Mouse (Mus musculus): Measurements from ENCODE around the gene Fam20b.
A peak's percentile ranks its signal among the peaks of the same experiment; 100 is the strongest.

Gene Fam20b

GRCm38 (mm10) chr1:156718950-156719805 is at the start of gene Fam20b:
Gene Fam20b (minus strand): TSS chr1:156719086.
- peak; percentile 93 for DNase-seq (ENCODE audit: low read depth, low spot score)

- DNase-seq (ENCODE audit: low read depth, low spot score), result no peak
Measured at GRCm38 (mm10) chr1:156765311-156765710, 46.4 kb upstream of the Fam20b start.

DNA sequence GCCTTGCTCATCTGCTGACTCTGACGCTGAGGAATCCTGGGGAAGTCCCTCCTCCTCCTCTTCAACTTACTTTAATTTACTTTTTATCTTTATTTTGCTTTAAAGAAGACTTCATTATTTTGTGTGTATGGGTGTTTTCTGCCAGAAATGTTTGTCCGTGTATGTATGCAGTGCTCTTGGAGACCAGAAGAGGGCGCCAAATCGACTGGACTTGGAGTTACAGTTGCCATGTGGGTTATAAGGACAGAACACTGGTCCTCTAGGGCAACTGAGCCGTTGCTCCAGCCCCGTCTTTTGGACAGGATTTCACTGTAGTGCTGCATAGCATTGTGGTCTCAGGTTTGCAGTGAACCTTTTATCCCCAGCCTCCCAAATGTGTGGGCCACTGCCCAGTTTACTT is 45.7 kb upstream of the Fam20b start:
- no peak for DNase-seq (ENCODE audit: low read depth, low spot score)

DNA sequence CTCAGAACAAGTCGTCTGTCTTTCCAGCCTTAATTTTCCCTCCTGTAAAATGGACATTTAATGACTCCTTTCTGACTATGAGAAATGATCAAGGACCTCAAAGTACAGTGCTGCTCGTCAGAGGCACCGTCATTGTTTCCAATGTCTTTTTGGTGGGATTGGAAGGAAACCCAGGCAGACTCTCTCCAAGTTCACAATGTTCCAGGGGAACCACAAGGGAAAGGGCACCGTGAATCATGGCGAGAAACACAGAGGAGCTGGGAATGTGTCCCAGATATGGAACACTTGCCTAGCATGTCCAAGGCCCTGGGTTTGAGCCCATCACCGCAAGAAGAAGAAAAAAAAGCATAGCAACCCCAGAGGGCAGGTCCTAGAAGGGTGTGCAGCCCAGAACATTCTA is 44.4 kb upstream of the Fam20b start:
- peak; percentile 74 for DNase-seq (ENCODE audit: low read depth, low spot score)

GRCm38 (mm10) chr1:156761430-156761801 is 42.5 kb upstream of the Fam20b start:
- DNase-seq (ENCODE audit: low read depth, low spot score), result no peak

- no peak for DNase-seq (ENCODE audit: low read depth, low spot score)
Measured at GRCm38 (mm10) chr1:156760549-156761429, 41.9 kb upstream of the Fam20b start.

GRCm38 (mm10) chr1:156758326-156758725 is 39.4 kb upstream of the Fam20b start:
- no peak for DNase-seq (ENCODE audit: low read depth, low spot score)

GRCm38 (mm10) chr1:156754608-156755413 is 35.9 kb upstream of the Fam20b start:
- peak; percentile 64 for DNase-seq (ENCODE audit: low read depth, low spot score)

DNA sequence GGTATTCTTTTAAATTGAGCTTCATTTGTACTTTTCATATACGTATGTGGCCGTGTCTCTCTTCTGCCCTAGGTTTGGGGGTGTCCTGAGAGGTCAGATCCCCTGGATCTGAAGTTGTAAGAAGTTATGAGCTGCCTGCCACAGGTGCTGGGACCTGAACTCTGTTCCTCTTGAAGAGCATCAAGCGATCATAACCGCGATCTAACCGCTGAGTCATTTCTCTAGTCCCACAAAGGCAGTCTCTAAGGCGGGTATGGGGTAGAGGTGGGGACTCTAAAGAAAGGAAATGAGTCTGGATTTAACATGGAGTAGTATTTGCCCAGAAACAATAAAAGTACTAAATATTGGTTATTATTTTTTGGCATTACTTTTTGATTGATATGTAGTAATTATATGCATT is 34.1 kb upstream of the Fam20b start:
- DNase-seq (ENCODE audit: low read depth, low spot score), result no peak

DNA sequence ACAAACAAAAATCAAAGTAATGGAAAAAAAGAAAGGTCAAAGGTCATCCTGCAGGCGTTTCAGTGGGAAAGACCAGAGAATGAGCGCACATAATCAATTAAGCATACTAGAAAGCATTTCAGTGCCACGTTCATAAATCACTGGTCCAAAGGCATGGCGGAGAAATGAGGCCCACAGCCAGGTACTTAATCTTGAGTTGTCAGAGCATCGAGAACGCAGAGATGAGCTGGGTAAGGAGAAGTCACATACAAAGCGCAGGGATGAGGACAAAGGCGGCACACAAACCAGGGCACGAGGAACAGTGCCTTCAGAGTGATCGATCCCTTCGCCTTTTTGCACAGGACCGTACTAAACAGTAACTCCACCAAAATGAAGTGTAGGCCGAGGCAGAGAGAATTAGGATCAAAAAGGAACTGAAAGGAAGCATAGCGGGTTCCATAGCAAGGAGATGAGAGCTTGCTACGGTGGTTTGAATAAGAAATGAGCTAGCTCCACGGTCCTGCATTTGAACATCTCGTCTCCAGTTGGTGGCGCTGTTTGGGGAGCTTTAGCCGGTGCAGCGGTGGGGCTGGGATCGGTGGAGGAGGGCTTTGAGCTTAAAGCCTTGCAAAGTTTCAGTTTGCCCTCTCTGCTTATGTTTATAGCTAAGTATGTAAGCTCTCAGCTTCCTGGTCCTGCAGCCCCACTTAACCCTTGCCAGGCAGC is 33.3 kb upstream of the Fam20b start:
- DNase-seq (ENCODE audit: low read depth, low spot score), result peak; percentile 49

- DNase-seq (ENCODE audit: low read depth, low spot score), result no peak
Measured at GRCm38 (mm10) chr1:156750261-156750660, 31.4 kb upstream of the Fam20b start.

GRCm38 (mm10) chr1:156749136-156749535 is 30.2 kb upstream of the Fam20b start:
- no peak for DNase-seq (ENCODE audit: low read depth, low spot score)

GRCm38 (mm10) chr1:156748435-156749005 is 29.6 kb upstream of the Fam20b start:
- no peak for DNase-seq (ENCODE audit: low read depth, low spot score)

DNA sequence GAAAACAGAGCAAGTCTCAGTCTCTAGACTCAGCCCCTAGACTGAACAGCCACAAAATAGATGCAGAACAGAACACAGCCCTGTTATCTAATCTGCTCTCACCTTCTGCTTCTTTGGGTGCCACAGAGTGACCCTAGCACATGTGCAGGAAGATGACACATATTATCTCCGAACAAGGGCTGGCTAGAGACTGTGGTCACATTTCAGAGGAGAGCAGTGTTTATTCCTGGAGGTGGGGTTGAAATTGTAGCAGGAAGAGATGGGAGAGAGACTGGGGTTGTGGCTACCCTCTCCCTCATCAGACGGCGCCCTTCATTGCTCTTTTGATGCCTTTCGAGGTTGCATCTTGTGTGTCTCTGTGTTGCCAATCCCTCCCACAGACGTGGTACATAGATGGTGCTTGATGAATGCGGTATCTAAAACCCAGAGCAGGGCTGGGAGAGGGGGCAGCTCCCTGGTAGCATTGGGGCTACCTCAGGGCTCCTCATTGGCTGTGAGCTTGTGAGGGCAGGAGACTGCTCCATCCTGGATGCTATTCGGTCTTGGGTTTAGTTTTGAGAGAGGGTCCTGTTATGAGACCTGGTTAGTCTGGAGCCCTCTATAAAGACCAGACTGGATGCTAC is 26.4 kb upstream of the Fam20b start:
- DNase-seq (ENCODE audit: low read depth, low spot score), result no peak

GRCm38 (mm10) chr1:156741482-156742411 is 22.9 kb upstream of the Fam20b start:
- DNase-seq (ENCODE audit: low read depth, low spot score), result peak; percentile 57

DNA sequence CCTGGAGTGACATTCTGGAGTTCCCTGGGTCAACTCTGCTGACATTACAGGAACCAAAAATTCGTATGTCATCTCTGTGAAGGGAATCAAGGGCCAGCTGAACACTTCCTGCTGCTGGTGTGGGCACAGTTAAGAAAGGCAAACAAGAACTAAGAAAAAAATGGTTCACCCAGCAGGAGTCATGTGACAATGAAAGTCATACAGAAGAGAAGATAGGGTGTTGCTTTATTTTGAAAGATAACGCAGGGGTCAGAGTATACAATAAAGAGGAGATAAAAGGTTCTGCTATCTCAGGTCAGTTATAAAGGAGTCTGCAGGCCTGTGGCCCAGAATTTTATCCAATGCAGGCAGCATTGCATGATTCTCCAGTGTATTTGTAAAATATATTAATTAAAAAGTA is 16.9 kb upstream of the Fam20b start:
- no peak for DNase-seq (ENCODE audit: low read depth, low spot score)

- no peak for DNase-seq (ENCODE audit: low read depth, low spot score)
Measured at GRCm38 (mm10) chr1:156734019-156734418, 15.1 kb upstream of the Fam20b start.

GRCm38 (mm10) chr1:156733559-156733958 is 14.7 kb upstream of the Fam20b start:
- DNase-seq (ENCODE audit: low read depth, low spot score), result peak; percentile 79

- no peak for DNase-seq (ENCODE audit: low read depth, low spot score)
Measured at GRCm38 (mm10) chr1:156732996-156733395, 14.1 kb upstream of the Fam20b start.

All from skeletal muscle tissue, adult 2 months (tissue).